Mouse (Mus musculus) thymus, adult 2 months (tissue): ENCODE measurements around the gene Tent5d.

Experiments
- CTCF ChIP-seq: fragments of 200-500 bp; IDR thresholded peaks from 2 replicates; pipeline ENCODE4 v1.5.1; 2012; ENCODE audit warnings: mild to moderate bottlenecking, control low read depth, low read length, moderate library complexity, borderline replicate concordance; ENCODE audit not compliant: control insufficient read depth, poor library complexity, insufficient read depth; ENCODE audit errors: extremely low read depth
- POLR2A ChIP-seq: fragments of 200-500 bp; IDR thresholded peaks from 2 replicates; pipeline ENCODE4 v1.6.1; 2012; ENCODE audit warnings: mild to moderate bottlenecking, low read length, control low read depth, moderate library complexity; ENCODE audit not compliant: control insufficient read depth, poor library complexity, insufficient read depth; ENCODE audit errors: extremely low read depth

DNA sequence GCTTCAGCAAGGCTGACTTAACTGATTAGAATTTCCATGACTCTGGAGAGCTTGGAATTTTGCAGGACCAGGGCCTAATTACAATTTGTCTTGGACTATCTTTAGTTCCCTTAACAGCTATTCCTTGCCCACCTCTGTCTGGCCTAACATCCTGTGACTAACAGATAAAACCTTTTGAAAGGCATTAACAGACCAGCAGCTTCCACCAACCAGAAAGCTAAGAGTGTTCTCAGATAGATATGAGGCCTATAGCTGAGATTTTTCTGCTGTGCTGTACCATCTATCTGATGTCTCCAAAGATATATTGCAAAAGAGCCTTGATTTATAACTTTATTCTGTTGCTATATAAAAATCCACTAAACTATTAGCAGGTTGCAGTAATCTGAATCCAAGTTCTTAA, 19.7 kb downstream of the Tent5d start:
- TF ChIP-seq CTCF: no peak
- no peak for TF ChIP-seq POLR2A
